In genomic region chr7:64032921-64033354, GRCm38 (mm10) we compare ENCODE assay signal across 9 mouse cellular contexts.
DNase-seq lines count a peak whose midpoint lies in the region; ATAC-seq and TF ChIP-seq lines count a peak whose summit lies in the region.
"Had no signal": no experiment of that assay in that cellular context is flagged by ENCODE, and none has a peak within 500 bp of the region (broad histone marks: within the 10 kb centered on the region; RNA-seq: fewer than 3 reads in every experiment).

No protein-coding gene starts in this region.

- 0 out of 2 replicates have a peak, but pooled peaks cover 3% of the 10 kb centered on the region for H3K9me3 ChIP-seq in forebrain, embryonic 12.5 days
- no peaks in the 10 kb centered on the region for H3K9me3 ChIP-seq in limb, embryonic 10.5 days (replicated peaks)
- H3K9me3 ChIP-seq: limb, embryonic 13.5 days had no signal

- H3K4me3 ChIP-seq in forebrain, embryonic 12.5 days (replicated peaks): no peak overlapping the region
- no peak overlapping the region for H3K4me3 ChIP-seq in layer of hippocampus, adult 2 months
- H3K4me3 ChIP-seq in limb, embryonic 10.5 days: no peak overlapping the region
- H3K4me3 ChIP-seq: limb, embryonic 13.5 days had no signal

- peak; percentile 42 for DNase-seq in gastrocnemius, postnatal 25 days
- DNase-seq in gastrocnemius, postnatal 10 days: no peak
- peak; percentile 82 to 86 for DNase-seq in layer of hippocampus, adult 2 months (ENCODE audit: low spot score in 2 of 2)
- peak; percentile 89 for DNase-seq in right cerebral cortex, postnatal 25 days
- no peak for DNase-seq in adrenal gland, postnatal 4 days (ENCODE audit: low spot score in 2 of 2)
- no peak for DNase-seq in limb, embryonic 10.5 days (ENCODE audit: low spot score)

- H3K36me3 ChIP-seq in forebrain, embryonic 12.5 days (replicated peaks): no peaks in the 10 kb centered on the region
- H3K36me3 ChIP-seq in limb, embryonic 10.5 days: no peaks in the 10 kb centered on the region
- H3K36me3 ChIP-seq: limb, embryonic 13.5 days had no signal

- peak; percentile 9; the same call in 1 of the 2 replicates for TF ChIP-seq CTCF in layer of hippocampus, adult 2 months (conservative IDR thresholded peaks at IDR 0.05)

- no peak overlapping the region for H3K4me2 ChIP-seq in forebrain, embryonic 12.5 days
- H3K4me2 ChIP-seq: limb, embryonic 13.5 days had no signal

- ATAC-seq in forebrain, embryonic 12.5 days (ENCODE audit: low FRiP score): no peak
- ATAC-seq in erythroblast, adult 5-6 weeks (replicated peaks; ENCODE audit: low FRiP score, poor library complexity, severe bottlenecking): no peak

- peaks cover 3% of the 10 kb centered on the region; the same call in 1 of the 2 replicates for H3K4me1 ChIP-seq in forebrain, embryonic 12.5 days
- H3K4me1 ChIP-seq in limb, embryonic 10.5 days: peaks cover 8% of the 10 kb centered on the region; the same call in 1 of the 2 replicates
- H3K4me1 ChIP-seq: limb, embryonic 13.5 days had no signal

- H3K9ac ChIP-seq in forebrain, embryonic 12.5 days: no peak overlapping the region
- H3K9ac ChIP-seq: limb, embryonic 13.5 days had no signal

- 0 out of 2 replicates have a peak overlapping the region, but pooled peaks have one; percentile 16 for H3K27ac ChIP-seq in forebrain, embryonic 12.5 days
- peak overlapping the region; percentile 88 for H3K27ac ChIP-seq in layer of hippocampus, adult 2 months
- H3K27ac ChIP-seq in limb, embryonic 10.5 days: no peak overlapping the region
- H3K27ac ChIP-seq: limb, embryonic 13.5 days had no signal

- H3K27me3 ChIP-seq in forebrain, embryonic 12.5 days: no peaks in the 10 kb centered on the region
- no peaks in the 10 kb centered on the region for H3K27me3 ChIP-seq in limb, embryonic 10.5 days (ENCODE audit: low read depth, poor library complexity, severe bottlenecking)
- H3K27me3 ChIP-seq: limb, embryonic 13.5 days had no signal

- WGBS in forebrain, embryonic 12.5 days: 75% methylated on average over 9 of the region's 9 CpGs
- 70% methylated on average over 9 of the region's 9 CpGs for WGBS in limb, embryonic 10.5 days

Comparison
In these comparisons a context has a peak if more than half of its experiments do, and no peak if none do; other contexts are left out.
1. DNase-seq: peak in gastrocnemius, postnatal 25 days (single experiment), layer of hippocampus, adult 2 months (2 of 2) and right cerebral cortex, postnatal 25 days (single experiment); none in gastrocnemius, postnatal 10 days (single experiment), adrenal gland, postnatal 4 days (0 of 2) and limb, embryonic 10.5 days (single experiment).